Mouse (Mus musculus) limb, embryonic 11.5 days (tissue): ENCODE data around the gene Cst8. TPM values are rescaled to one million over a fixed set of nuclear protein-coding genes. Genes with fewer than 3 reads are reported as not detected.

Experiments
- ATAC-seq: fragments of 200-750 bp; cut with Nextera tagmentation; 2 replicates; pipeline ENCODE4 v1.8.0; 2017; ENCODE audit warnings: low read depth; ENCODE audit not compliant: insufficient number of reproducible peaks, low FRiP score, low TSS enrichment
- DNase-seq: peaks from one replicate; pipeline ENCODE4 v3.0.0-alpha.2; 2015; ENCODE audit warnings: low spot score
- H3K27ac ChIP-seq: fragments of 300-500 bp; sonication (generic); replicated peaks from 2 replicates; pipeline ENCODE4 v1.5.1; 2014; ENCODE audit warnings: low read depth, mild to moderate bottlenecking, low read length
- H3K27me3 ChIP-seq: fragments of 300-500 bp; sonication (generic); 2 replicates; pipeline ENCODE4 v1.6.1; 2014; ENCODE audit warnings: mild to moderate bottlenecking, low read length, mixed read lengths; ENCODE audit not compliant: control insufficient read depth, insufficient read depth
- H3K36me3 ChIP-seq: fragments of 300-500 bp; sonication (generic); 2 replicates; pipeline ENCODE4 v1.6.1; 2014; ENCODE audit warnings: mild to moderate bottlenecking, low read length, moderate library complexity, mixed read lengths; ENCODE audit not compliant: control insufficient read depth, insufficient read depth
- H3K4me1 ChIP-seq: fragments of 300-500 bp; sonication (generic); 2 replicates; pipeline ENCODE4 v1.6.1; 2014; ENCODE audit warnings: low read length, mixed read lengths; ENCODE audit not compliant: control insufficient read depth, insufficient read depth
- H3K4me2 ChIP-seq: fragments of 300-500 bp; sonication (generic); 2 replicates; pipeline ENCODE4 v1.6.1; 2014; ENCODE audit warnings: low read depth, mild to moderate bottlenecking, moderate library complexity; ENCODE audit not compliant: severe bottlenecking
- H3K4me3 ChIP-seq: fragments of 300-500 bp; sonication (generic); 2 replicates; pipeline ENCODE4 v1.5.1; 2014; ENCODE audit warnings: low read depth, low read length
- H3K9ac ChIP-seq: fragments of 300-500 bp; sonication (generic); 2 replicates; pipeline ENCODE4 v1.6.1; 2014; ENCODE audit warnings: mild to moderate bottlenecking, low read length
- H3K9me3 ChIP-seq: fragments of 300-500 bp; sonication (generic); 2 replicates; pipeline ENCODE4 v1.6.1; 2016; ENCODE audit warnings: low read length; ENCODE audit not compliant: control insufficient read depth
- WGBS: fragments of 180-500 bp; shearing (Covaris S2); extraction: QIAGEN DNeasy Blood & Tissue Kit; methylation state at CpG from one replicate; pipeline ENCODE4 v1.1.7; 2014; 5-methylcytosine and 5-hydroxymethylcytosine counted together
- polyA plus RNA-seq: library from polyadenylated mRNA; unstranded; fragments of >200 nt; fragmentation: Nextera tagmentation; extraction: Ambion mirVana; gene quantifications from 2 replicates; pipeline ENCODE4 v1.2.1, GENCODE M21; 2014

Gene Cst8
- polyA plus RNA-seq, 1 experiment from 2014 or later = not detected

DNA sequence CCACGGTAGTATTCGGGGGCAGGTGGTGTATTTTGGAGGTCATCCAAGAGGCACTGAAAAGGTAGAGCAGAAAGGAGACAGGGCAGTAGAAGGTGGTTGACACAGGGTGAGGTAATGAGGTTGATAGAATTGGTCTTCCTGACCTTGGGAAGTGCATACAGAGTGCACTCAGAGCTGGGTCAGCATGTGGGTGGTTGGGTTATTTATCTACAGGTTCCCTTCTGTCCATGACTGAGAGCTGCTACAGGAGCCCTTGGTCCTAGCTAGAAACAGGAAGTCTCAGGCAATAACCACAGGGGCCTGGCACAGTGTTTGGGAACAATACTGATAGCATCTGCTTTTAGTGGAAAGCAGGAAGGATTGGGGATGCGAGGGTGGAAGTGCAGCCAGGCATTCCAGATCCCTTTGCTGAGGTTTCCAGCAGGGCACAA, 2.9 kb downstream of the Cst8 start:
- DNase-seq = no peak
- ATAC-seq = no peak
- 67% methylated on average over 3 of the region's 3 CpGs for WGBS
- H3K27me3 ChIP-seq = no peaks in the 10 kb centered on the region
- H3K9ac ChIP-seq = no peak overlapping the region
- H3K4me2 ChIP-seq = no peak overlapping the region
- no peaks in the 10 kb centered on the region for H3K9me3 ChIP-seq
- no peaks in the 10 kb centered on the region for H3K4me1 ChIP-seq
- H3K36me3 ChIP-seq = no peaks in the 10 kb centered on the region
- H3K4me3 ChIP-seq = no peak overlapping the region
- H3K27ac ChIP-seq = no peak overlapping the region

DNA sequence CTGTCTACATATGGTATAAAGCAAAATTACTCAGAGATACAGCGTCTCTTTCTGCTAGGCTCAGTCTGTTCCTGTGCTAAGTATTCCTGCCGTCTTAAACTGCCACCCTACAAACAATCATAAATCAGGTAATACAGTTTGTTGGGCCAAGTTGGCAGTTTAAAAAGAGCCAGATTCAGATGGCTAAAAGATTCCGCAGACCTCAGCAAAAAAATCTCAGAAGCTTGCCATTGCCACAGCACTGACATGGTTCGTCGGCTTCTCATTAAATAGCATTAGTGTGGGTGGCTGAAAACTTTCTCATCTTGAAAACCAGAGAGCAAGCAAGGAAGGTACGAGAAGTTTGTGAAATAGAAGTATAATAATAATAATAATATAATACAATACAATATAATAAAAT, 8.1 kb downstream of the Cst8 start:
- Histone ChIP-seq H3K4me2 (no peak overlapping the region), H3K27me3 (no peaks in the 10 kb centered on the region), H3K4me3 (no peak overlapping the region), H3K27ac (no peak overlapping the region), H3K36me3 (no peaks in the 10 kb centered on the region), H3K9me3 (no peaks in the 10 kb centered on the region), H3K4me1 (no peaks in the 10 kb centered on the region), H3K9ac (no peak overlapping the region)
- DNase-seq = no peak
- no peak; the same call in 1 of the 2 replicates for ATAC-seq
- WGBS = 69% methylated on average over 6 of the region's 6 CpGs

DNA sequence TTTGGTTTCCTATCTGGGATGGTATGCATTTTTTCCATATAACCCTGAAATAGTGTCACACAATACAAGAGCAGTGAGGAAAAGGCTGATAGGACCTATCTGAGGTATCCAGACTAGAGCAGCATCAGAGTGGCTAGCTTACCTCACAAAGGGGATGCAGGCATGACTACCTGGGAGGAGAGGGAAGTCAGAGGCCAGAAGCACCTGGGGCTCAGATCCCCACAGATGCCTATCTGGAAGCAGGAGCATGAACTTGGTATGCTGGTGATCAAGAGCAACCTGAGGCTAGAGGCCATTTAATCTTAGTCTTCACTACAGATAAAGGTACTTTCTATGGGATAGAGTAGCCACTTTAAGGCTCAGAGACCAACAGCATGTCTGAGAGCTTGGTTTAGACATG, 21.3 kb downstream of the Cst8 start, which contains the start of gene Cst13:
TSS of gene Cst13 (plus strand) at position 173 of the 400 bp plus-strand sequence.
- ATAC-seq (no peak), DNase-seq (no peak)
- Histone ChIP-seq H3K36me3 (no peaks in the 10 kb centered on the region), H3K9me3 (no peaks in the 10 kb centered on the region), H3K27me3 (no peaks in the 10 kb centered on the region), H3K4me3 (no peak within 1 kb of the TSS), H3K4me1 (no peaks in the 10 kb centered on the region), H3K9ac (no peak within 1 kb of the TSS), H3K27ac (no peak within 1 kb of the TSS), H3K4me2 (no peak within 1 kb of the TSS)

DNA sequence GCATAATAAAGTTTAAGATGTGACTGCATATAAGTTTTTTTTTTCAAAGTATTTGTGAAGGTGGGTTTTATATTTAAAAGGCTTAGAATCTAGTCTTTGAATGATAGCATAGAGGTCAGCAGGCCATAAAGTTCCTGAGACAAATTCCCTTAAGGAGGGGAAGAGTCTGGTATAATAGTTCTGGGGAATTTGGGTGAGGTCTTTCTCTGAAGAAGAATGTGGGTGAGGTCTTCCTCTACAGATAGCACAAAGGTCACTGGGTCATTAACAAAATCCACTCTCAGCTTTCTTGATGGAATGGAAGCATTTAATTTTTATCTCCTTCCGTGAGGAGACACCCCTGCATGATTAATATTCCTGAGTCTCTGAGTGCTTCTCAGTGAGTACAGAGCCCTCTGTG, 27.4 kb downstream of the Cst8 start:
- no peaks in the 10 kb centered on the region for H3K36me3 ChIP-seq
- H3K27ac ChIP-seq = no peak overlapping the region
- no peak overlapping the region for H3K4me3 ChIP-seq
- H3K4me2 ChIP-seq = no peak overlapping the region
- H3K4me1 ChIP-seq = no peaks in the 10 kb centered on the region
- 62% methylated on average over 1 of the region's 1 CpGs for WGBS
- H3K27me3 ChIP-seq = no peaks in the 10 kb centered on the region
- DNase-seq (no peak), ATAC-seq (no peak)
- no peak overlapping the region for H3K9ac ChIP-seq
- no peaks in the 10 kb centered on the region for H3K9me3 ChIP-seq

DNA sequence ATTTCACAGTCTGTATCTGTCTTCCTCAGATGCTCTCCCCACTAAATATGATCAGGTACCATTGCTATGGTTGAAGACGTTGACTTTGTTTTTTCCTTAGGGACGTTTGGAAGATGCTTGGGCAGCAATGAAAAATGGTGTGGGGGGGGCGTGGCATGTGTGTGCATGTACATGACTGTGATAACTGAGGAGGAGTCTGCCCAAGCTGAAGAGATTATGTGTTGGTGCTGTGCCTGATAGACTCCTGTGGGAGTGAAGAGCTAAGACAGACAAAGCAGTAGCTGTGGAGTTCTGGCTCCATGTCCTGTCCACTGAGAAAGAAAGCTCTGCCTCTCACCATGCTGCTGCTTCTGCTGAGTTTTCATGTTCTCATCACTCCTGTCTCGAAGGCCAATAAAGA, 36.3 kb downstream of the Cst8 start, which contains the start of gene Cst9:
TSS of gene Cst9 (plus strand) at position 236 of the 400 bp plus-strand sequence.
- no peaks in the 10 kb centered on the region for H3K27me3 ChIP-seq

DNA sequence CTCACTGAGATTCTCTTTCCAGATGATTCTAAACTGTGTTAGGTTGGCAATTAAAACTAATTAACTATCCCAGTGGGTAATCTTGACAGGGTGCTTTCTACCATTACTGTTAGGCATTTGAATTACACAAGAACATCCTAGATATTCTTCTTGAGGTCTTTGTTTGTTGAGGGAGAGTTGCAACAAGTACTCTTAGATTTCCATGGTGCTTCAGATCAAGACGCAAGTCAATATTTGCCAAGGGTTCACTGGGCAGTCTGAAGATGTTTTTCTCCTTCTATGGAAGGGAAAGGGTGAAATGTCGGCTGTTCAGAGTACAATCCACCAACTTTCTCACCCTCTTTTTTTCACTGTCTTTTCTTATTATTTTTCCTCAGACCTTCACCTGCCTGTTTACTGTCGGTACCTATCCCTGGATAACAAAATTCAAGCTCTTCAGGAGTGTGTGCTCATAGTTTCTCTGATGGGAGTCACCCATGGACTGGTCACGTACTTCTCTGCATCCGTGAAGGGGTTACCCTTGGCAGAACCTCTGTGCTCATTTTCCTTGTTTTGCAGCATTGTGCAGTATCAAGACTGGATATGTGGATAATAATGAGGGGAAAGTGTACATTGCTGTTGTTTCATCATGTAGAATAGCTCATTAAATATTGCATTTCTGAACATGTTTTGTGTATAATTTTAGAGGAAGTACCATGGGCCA, 39.6 kb downstream of the Cst8 start:
- H3K27ac ChIP-seq = no peak overlapping the region
- ATAC-seq = no peak
- H3K9ac ChIP-seq = no peak overlapping the region
- no peaks in the 10 kb centered on the region for H3K4me1 ChIP-seq
- H3K9me3 ChIP-seq = no peaks in the 10 kb centered on the region
- H3K27me3 ChIP-seq = no peaks in the 10 kb centered on the region
- H3K36me3 ChIP-seq = no peaks in the 10 kb centered on the region
- H3K4me2 ChIP-seq = no peak overlapping the region
- no peak overlapping the region for H3K4me3 ChIP-seq
- no peak for DNase-seq
- 91% methylated on average over 5 of the region's 5 CpGs for whole genome bisulfite sequencing

More for the DNA sequence above, 36.3 kb downstream of the Cst8 start, which contains the start of gene Cst9:
- DNase-seq = no peak
- H3K4me3 ChIP-seq = no peak within 1 kb of the TSS
- no peak within 1 kb of the TSS for H3K4me2 ChIP-seq
- no peaks in the 10 kb centered on the region for H3K4me1 ChIP-seq
- H3K27ac ChIP-seq = no peak within 1 kb of the TSS
- no peaks in the 10 kb centered on the region for H3K9me3 ChIP-seq
- ATAC-seq = no peak
- WGBS = 75% methylated on average over 4 of the region's 4 CpGs
- H3K36me3 ChIP-seq = no peaks in the 10 kb centered on the region
- no peak within 1 kb of the TSS for H3K9ac ChIP-seq

DNA sequence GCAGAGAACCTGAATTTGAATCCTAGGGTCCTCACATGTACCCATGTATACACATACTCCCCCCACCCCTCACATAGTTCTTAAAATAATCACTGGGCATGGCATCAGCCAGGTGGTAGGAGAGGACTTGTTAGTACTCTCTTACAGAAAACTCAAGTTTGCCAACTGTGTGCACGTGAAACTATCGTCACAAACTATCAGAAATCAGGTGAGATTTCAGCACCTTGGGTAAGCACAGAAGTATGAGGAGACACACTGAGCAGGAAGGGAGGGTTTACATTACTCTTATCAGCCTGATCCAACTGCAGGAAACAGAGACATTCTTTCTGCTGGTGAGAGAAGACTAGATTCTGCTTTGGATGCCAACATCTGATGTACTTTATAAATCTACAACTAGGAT, 40.6 kb downstream of the Cst8 start:
- WGBS = 86% methylated on average over 2 of the region's 2 CpGs
- DNase-seq = no peak
- H3K4me2 ChIP-seq = no peak overlapping the region
- no peaks in the 10 kb centered on the region for H3K4me1 ChIP-seq
- no peaks in the 10 kb centered on the region for H3K9me3 ChIP-seq
- H3K27ac ChIP-seq = no peak overlapping the region
- no peaks in the 10 kb centered on the region for H3K27me3 ChIP-seq
- H3K4me3 ChIP-seq = no peak overlapping the region
- no peaks in the 10 kb centered on the region for H3K36me3 ChIP-seq
- no peak overlapping the region for H3K9ac ChIP-seq
- ATAC-seq = no peak

DNA sequence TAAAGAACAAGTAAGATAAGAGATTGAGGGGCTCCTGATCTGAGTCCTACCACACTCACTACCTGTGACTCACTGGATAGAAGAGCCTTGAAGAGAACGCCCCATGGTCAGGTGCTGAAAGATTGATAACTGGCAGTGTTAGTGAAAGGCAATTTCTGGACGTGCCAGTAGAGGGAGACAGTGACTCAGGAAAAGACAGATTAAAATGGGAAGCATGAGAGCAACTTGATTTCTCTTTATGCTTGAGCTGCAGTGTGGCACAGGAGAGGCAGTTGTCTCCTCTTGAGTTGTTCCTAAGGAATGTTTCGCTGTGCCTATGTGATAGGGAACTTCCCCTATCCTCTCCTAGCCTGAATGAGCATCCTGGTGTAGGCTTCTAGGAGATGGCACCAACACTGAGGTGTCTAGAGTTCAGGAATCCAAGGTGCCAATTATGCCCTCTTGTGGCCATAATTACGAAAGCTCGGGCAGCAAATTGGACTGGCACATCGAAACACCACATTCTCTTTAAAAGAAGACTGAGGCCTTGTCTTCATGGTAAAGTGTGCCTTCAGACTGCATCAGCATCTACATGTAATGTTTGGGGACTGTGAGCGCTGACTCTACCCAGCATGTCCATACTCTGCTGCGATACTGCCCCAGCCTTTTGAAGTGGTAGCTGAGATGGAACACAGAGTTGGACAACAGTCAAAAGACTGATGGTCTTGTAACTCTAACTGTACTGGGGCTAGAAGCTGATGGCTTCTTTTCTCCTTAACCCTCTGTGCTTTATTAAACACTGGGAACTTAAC, 52.7 kb downstream of the Cst8 start:
- Histone ChIP-seq H3K9ac (no peak overlapping the region), H3K4me3 (no peak overlapping the region), H3K27me3 (no peaks in the 10 kb centered on the region), H3K27ac (no peak overlapping the region), H3K4me2 (no peak overlapping the region; the same call in 1 of the 2 replicates), H3K9me3 (no peaks in the 10 kb centered on the region), H3K36me3 (no peaks in the 10 kb centered on the region), H3K4me1 (no peaks in the 10 kb centered on the region)
- WGBS = 45% methylated on average over 8 of the region's 8 CpGs
- DNase-seq (peak; percentile 77), ATAC-seq (peak; percentile 71)
